Mouse (Mus musculus): Measurements from ENCODE around the gene Hist2h3c2. TPM values are rescaled to one million over a fixed set of nuclear protein-coding genes. Genes with fewer than 3 reads are reported as not detected.
"Not testable (repeated sequence)": the region's sequence is repeated elsewhere in the genome, so short reads cannot be mapped to it uniquely, and the experiment has no call there.

Gene Hist2h3c2
- total RNA-seq, 2 experiments from 2014 or later: 13.1 to 13.4 TPM

- no peak for DNase-seq
These were observed 4.0 kb downstream of the Hist2h3c2 start for GRCm38 (mm10) chr3:96234914-96235313.

GRCm38 (mm10) chr3:96231758-96232120, 7.2 kb downstream of the Hist2h3c2 start:
- no peak for DNase-seq

- DNase-seq: no peak
These were observed 7.8 kb downstream of the Hist2h3c2 start for GRCm38 (mm10) chr3:96230910-96231757.

GRCm38 (mm10) chr3:96230404-96230803, 8.5 kb downstream of the Hist2h3c2 start:
- DNase-seq: no peak

GRCm38 (mm10) chr3:96228828-96229227, 10.1 kb downstream of the Hist2h3c2 start:
- DNase-seq: no peak

- DNase-seq: no peak
These were observed 12.0 kb downstream of the Hist2h3c2 start for GRCm38 (mm10) chr3:96226695-96227648.

- DNase-seq: no peak
These were observed 13.5 kb downstream of the Hist2h3c2 start for GRCm38 (mm10) chr3:96225421-96225820.

GRCm38 (mm10) chr3:96222774-96223173, 16.2 kb downstream of the Hist2h3c2 start:
- no peak for DNase-seq

GRCm38 (mm10) chr3:96221640-96222038, 17.3 kb downstream of the Hist2h3c2 start:
- no peak for DNase-seq

- DNase-seq: peak; percentile 85 to 89
These were observed 17.9 kb downstream of the Hist2h3c2 start, which contains the start of the genes Hist2h2ac and Hist2h2be for GRCm38 (mm10) chr3:96220765-96221639. Gene Hist2h2ac (minus strand): TSS chr3:96220880. Gene Hist2h2be (plus strand): TSS chr3:96221119.

- not testable (repeated sequence) for DNase-seq
These were observed 18.7 kb downstream of the Hist2h3c2 start for GRCm38 (mm10) chr3:96220131-96220764.

- DNase-seq: peak; percentile 79 to 83
These were observed 19.2 kb downstream of the Hist2h3c2 start, which contains the start of the genes Bola1 and Hist2h2ab for GRCm38 (mm10) chr3:96219661-96220130. Gene Bola1 (minus strand): TSS chr3:96219709. Gene Hist2h2ab (plus strand): TSS chr3:96219865.

GRCm38 (mm10) chr3:96219191-96219641, 19.7 kb downstream of the Hist2h3c2 start:
- peak in 1 of 2 experiments; percentile 37 for DNase-seq

- no peak for DNase-seq
These were observed 29.7 kb downstream of the Hist2h3c2 start for GRCm38 (mm10) chr3:96209242-96209641.

GRCm38 (mm10) chr3:96207819-96208218, 31.1 kb downstream of the Hist2h3c2 start:
- no peak for DNase-seq

- no peak for DNase-seq
These were observed 39.2 kb downstream of the Hist2h3c2 start for GRCm38 (mm10) chr3:96199731-96200130.

- DNase-seq: not testable (repeated sequence)
These were observed 40.2 kb downstream of the Hist2h3c2 start for GRCm38 (mm10) chr3:96198601-96199251.

- no peak for DNase-seq
These were observed 40.7 kb downstream of the Hist2h3c2 start for GRCm38 (mm10) chr3:96198181-96198580.

GRCm38 (mm10) chr3:96197129-96197749, 41.7 kb downstream of the Hist2h3c2 start:
- peak; percentile 92 to 94 for DNase-seq

Data from layer of hippocampus, postnatal 36 days (tissue).